Mouse (Mus musculus) intestine, postnatal 0 days (tissue): ENCODE data around the gene Adipor1. TPM values are rescaled to one million over a fixed set of nuclear protein-coding genes. Genes with fewer than 3 reads are reported as not detected.

Experiments
- ATAC-seq: fragments of 200-750 bp; cut with Nextera tagmentation; 2 replicates; pipeline ENCODE4 v1.8.0; 2017; ENCODE audit warnings: mild to moderate bottlenecking, moderate TSS enrichment, moderate library complexity
- H3K27ac ChIP-seq: fragments of 300-500 bp; sonication (generic); 2 replicates; pipeline ENCODE4 v1.5.1; 2014; ENCODE audit warnings: mild to moderate bottlenecking, low read depth, low read length, moderate library complexity
- H3K27me3 ChIP-seq: fragments of 300-500 bp; sonication (generic); replicated peaks from 2 replicates; pipeline ENCODE4 v1.6.1; 2014; ENCODE audit warnings: low read length, mixed read lengths; ENCODE audit not compliant: control insufficient read depth, insufficient read depth
- H3K36me3 ChIP-seq: fragments of 300-500 bp; sonication (generic); 2 replicates; pipeline ENCODE4 v1.6.1; 2014; ENCODE audit warnings: mild to moderate bottlenecking, moderate library complexity; ENCODE audit not compliant: control insufficient read depth, insufficient read depth
- H3K4me1 ChIP-seq: fragments of 300-500 bp; sonication (generic); replicated peaks from 2 replicates; pipeline ENCODE4 v1.6.1; 2014; ENCODE audit warnings: antibody characterized with exemption, low read length, mixed read lengths; ENCODE audit not compliant: control insufficient read depth, insufficient read depth
- H3K4me2 ChIP-seq: fragments of 300-500 bp; sonication (generic); replicated peaks from 2 replicates; pipeline ENCODE4 v1.6.1; 2014; ENCODE audit warnings: low read depth, mild to moderate bottlenecking, moderate library complexity
- H3K4me3 ChIP-seq: fragments of 300-500 bp; sonication (generic); 2 replicates; pipeline ENCODE4 v1.5.1; 2014; ENCODE audit warnings: low read depth, low read length
- H3K9ac ChIP-seq: fragments of 300-500 bp; sonication (generic); 2 replicates; pipeline ENCODE4 v1.6.1; 2014; ENCODE audit warnings: mild to moderate bottlenecking, low read depth, low read length
- H3K9me3 ChIP-seq: fragments of 300-500 bp; sonication (generic); 2 replicates; pipeline ENCODE4 v1.6.1; 2016; ENCODE audit warnings: mixed run types; ENCODE audit not compliant: control insufficient read depth
- CTCF ChIP-seq: sonication (generic); IDR thresholded peaks from 2 replicates; pipeline ENCODE4 v1.5.1; 2016; ENCODE audit warnings: low read depth, mild to moderate bottlenecking, control low read depth, antibody characterized with exemption, moderate library complexity
- WGBS: fragments of 180-500 bp; shearing (Covaris S2); extraction: QIAGEN DNeasy Blood & Tissue Kit; methylation state at CpG from one replicate; pipeline ENCODE4 v1.1.7; 2014; 5-methylcytosine and 5-hydroxymethylcytosine counted together
- polyA plus RNA-seq: library from polyadenylated mRNA; unstranded; fragments of >200 nt; fragmentation: Nextera tagmentation; extraction: Ambion mirVana; gene quantifications from 2 replicates; pipeline ENCODE4 v1.2.1, GENCODE M21; 2015

Gene Adipor1
- polyA plus RNA-seq, 1 experiment from 2014 or later, result 77.3 TPM

DNA sequence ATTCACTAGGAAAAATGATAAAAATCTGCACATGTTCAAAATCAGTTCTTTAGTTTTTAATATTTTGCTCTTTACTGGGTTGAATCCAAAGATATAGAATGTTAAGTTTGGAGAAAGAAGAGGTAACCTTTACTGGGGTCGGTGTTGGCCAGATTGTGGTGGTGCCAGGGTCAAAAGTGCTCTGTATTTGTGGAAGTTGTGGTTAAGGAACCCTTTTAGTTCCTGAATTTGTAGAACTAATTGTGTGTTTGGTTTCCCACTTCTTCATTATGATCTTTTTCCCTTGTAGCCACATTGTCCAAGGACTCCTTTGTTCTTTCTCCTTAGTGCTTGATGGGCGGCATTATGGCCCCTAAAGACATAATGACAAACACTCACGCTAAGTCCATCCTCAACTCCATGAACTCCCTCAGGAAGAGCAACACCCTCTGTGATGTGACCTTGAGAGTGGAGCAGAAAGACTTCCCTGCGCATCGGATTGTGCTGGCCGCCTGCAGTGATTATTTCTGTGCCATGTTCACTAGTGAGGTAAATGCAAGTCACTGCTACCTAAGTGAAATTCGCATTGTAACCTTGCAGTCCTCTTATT lies 43.1 kb downstream of the Adipor1 start:
- no peak for TF ChIP-seq CTCF
- WGBS, result 91% methylated on average over 7 of the region's 7 CpGs
- no peak overlapping the region for H3K27ac ChIP-seq
- peaks cover 11% of the 10 kb centered on the region for H3K36me3 ChIP-seq
- H3K9me3 ChIP-seq, result no peaks in the 10 kb centered on the region
- ATAC-seq, result no peak
- H3K4me2 ChIP-seq, result no peak overlapping the region
- H3K9ac ChIP-seq, result no peak overlapping the region
- H3K27me3 ChIP-seq, result no peaks in the 10 kb centered on the region
- no peak overlapping the region for H3K4me3 ChIP-seq
- no peaks in the 10 kb centered on the region for H3K4me1 ChIP-seq

- Histone ChIP-seq H3K4me3 (no peak overlapping the region), H3K4me1 (no peaks in the 10 kb centered on the region), H3K27me3 (no peaks in the 10 kb centered on the region), H3K9ac (no peak overlapping the region), H3K4me2 (no peak overlapping the region), H3K36me3 (peaks cover 22% of the 10 kb centered on the region), H3K9me3 (no peaks in the 10 kb centered on the region), H3K27ac (no peak overlapping the region)
- no peak for TF ChIP-seq CTCF
- 100% methylated on average over 1 of the region's 1 CpGs for WGBS
- no peak for ATAC-seq
Measured at GRCm38 (mm10) chr1:134460294-134461284, 45.4 kb downstream of the Adipor1 start.

Other genes starting within 250 kb of the Adipor1 start
- gene Chil1, start 233.2 kb upstream of the Adipor1 start, polyA plus RNA-seq, result 0.50 and 0.99 TPM in 2 replicates
- 0.13 TPM in 1 of 2 replicates, not detected in the other for gene Mybph, start 221.9 kb upstream of the Adipor1 start, polyA plus RNA-seq
- 2.2 and 2.4 TPM in 2 replicates for gene Adora1, start 179.9 kb upstream of the Adipor1 start, polyA plus RNA-seq
- gene Myog, start 125.4 kb upstream of the Adipor1 start, polyA plus RNA-seq, result 0.08 TPM in 1 of 2 replicates, not detected in the other
- gene Ppfia4, start 82.5 kb upstream of the Adipor1 start, polyA plus RNA-seq, result 2.4 and 2.5 TPM in 2 replicates
- gene Tmem183a, start 53.4 kb upstream of the Adipor1 start, polyA plus RNA-seq, result 59.8 and 60.6 TPM in 2 replicates
- gene 4933406M09Rik, start 29.4 kb upstream of the Adipor1 start, polyA plus RNA-seq, result not detected in 2 replicates
- 9.4 and 10.1 TPM in 2 replicates for gene Cyb5r1, start 9.8 kb upstream of the Adipor1 start, polyA plus RNA-seq
- 7.2 and 8.1 TPM in 2 replicates for gene Klhl12, start 40.2 kb downstream of the Adipor1 start, polyA plus RNA-seq
- gene Rabif, start 79.3 kb downstream of the Adipor1 start, polyA plus RNA-seq, result 25.9 and 26.2 TPM in 2 replicates
- not detected in 2 replicates for gene Mgat4e, start 134.3 kb downstream of the Adipor1 start, polyA plus RNA-seq
- 12.6 and 13.0 TPM in 2 replicates for gene Kdm5b, start 144.8 kb downstream of the Adipor1 start, polyA plus RNA-seq
- 0.48 and 0.84 TPM in 2 replicates for gene Syt2, start 231.3 kb downstream of the Adipor1 start, polyA plus RNA-seq